Mouse (Mus musculus) lung, embryonic 15.5 days (tissue): Measurements from ENCODE around the gene Frmd4a. TPM values are rescaled to one million over a fixed set of nuclear protein-coding genes. Genes with fewer than 3 reads are reported as not detected.

Source experiments
- ATAC-seq: fragments of 200-750 bp; cut with Nextera tagmentation; 2 replicates; pipeline ENCODE4 v1.8.0; 2017; ENCODE audit warnings: moderate number of reproducible peaks, borderline replicate concordance; ENCODE audit not compliant: low FRiP score, low TSS enrichment; ENCODE audit errors: extremely low read depth
- H3K27ac ChIP-seq: fragments of 300-500 bp; sonication (generic); 2 replicates; pipeline ENCODE4 v1.5.1; 2015; ENCODE audit warnings: moderate library complexity, mild to moderate bottlenecking, inconsistent platforms
- H3K27me3 ChIP-seq: fragments of 300-500 bp; sonication (generic); 2 replicates; pipeline ENCODE4 v1.6.1; 2015; ENCODE audit warnings: inconsistent platforms
- H3K36me3 ChIP-seq: fragments of 300-500 bp; sonication (generic); 2 replicates; pipeline ENCODE4 v1.6.1; 2015; ENCODE audit warnings: inconsistent platforms
- H3K4me1 ChIP-seq: fragments of 300-500 bp; sonication (generic); 2 replicates; pipeline ENCODE4 v1.6.1; 2015; ENCODE audit warnings: inconsistent platforms
- H3K4me2 ChIP-seq: fragments of 300-500 bp; sonication (generic); 2 replicates; pipeline ENCODE4 v1.6.1; 2015; ENCODE audit warnings: inconsistent platforms, mild to moderate bottlenecking, moderate library complexity
- H3K4me3 ChIP-seq: fragments of 300-500 bp; sonication (generic); 2 replicates; pipeline ENCODE4 v1.5.1; 2015; ENCODE audit warnings: mild to moderate bottlenecking, inconsistent platforms
- H3K9ac ChIP-seq: fragments of 300-500 bp; sonication (generic); 2 replicates; pipeline ENCODE4 v1.6.1; 2015; ENCODE audit warnings: inconsistent platforms
- H3K9me3 ChIP-seq: fragments of 300-500 bp; sonication (generic); 2 replicates; pipeline ENCODE4 v1.6.1; 2016; ENCODE audit warnings: inconsistent platforms
- WGBS: fragments of 180-500 bp; shearing (Covaris S2); methylation state at CpG from one replicate; pipeline ENCODE4 v1.1.7; 2015; 5-methylcytosine and 5-hydroxymethylcytosine counted together
- polyA plus RNA-seq: library from polyadenylated mRNA; unstranded; fragments of >200 nt; fragmentation: Nextera tagmentation; extraction: Ambion mirVana; gene quantifications from 2 replicates; pipeline ENCODE4 v1.2.1, GENCODE M21; 2015

The Frmd4a gene
- polyA plus RNA-seq, 1 experiment from 2014 or later: 33.5 TPM

GRCm38 (mm10) chr2:4406977-4407376, 389.5 kb downstream of the Frmd4a start:
- Histone ChIP-seq H3K4me3 (no peak overlapping the region), H3K9me3 (no peaks in the 10 kb centered on the region), H3K36me3 (no peaks in the 10 kb centered on the region), H3K27me3 (no peaks in the 10 kb centered on the region), H3K4me1 (peaks cover 31% of the 10 kb centered on the region), H3K4me2 (no peak overlapping the region), H3K9ac (no peak overlapping the region), H3K27ac (no peak overlapping the region)
- ATAC-seq: no peak
- 44% methylated on average over 5 of the region's 5 CpGs for WGBS

- no peaks in the 10 kb centered on the region for H3K9me3 ChIP-seq
- H3K27ac ChIP-seq: peak overlapping the region; percentile 67
- no peaks in the 10 kb centered on the region for H3K36me3 ChIP-seq
- WGBS: 60% methylated on average over 8 of the region's 8 CpGs
- no peak for ATAC-seq
- H3K27me3 ChIP-seq: no peaks in the 10 kb centered on the region
- H3K4me3 ChIP-seq: no peak overlapping the region
- peaks cover 42% of the 10 kb centered on the region for H3K4me1 ChIP-seq
- no peak overlapping the region for H3K9ac ChIP-seq
- 0 out of 2 replicates have a peak overlapping the region, but pooled peaks have one; percentile 5 for H3K4me2 ChIP-seq
Observed at GRCm38 (mm10) chr2:4409810-4410433, 392.4 kb downstream of the Frmd4a start.

DNA sequence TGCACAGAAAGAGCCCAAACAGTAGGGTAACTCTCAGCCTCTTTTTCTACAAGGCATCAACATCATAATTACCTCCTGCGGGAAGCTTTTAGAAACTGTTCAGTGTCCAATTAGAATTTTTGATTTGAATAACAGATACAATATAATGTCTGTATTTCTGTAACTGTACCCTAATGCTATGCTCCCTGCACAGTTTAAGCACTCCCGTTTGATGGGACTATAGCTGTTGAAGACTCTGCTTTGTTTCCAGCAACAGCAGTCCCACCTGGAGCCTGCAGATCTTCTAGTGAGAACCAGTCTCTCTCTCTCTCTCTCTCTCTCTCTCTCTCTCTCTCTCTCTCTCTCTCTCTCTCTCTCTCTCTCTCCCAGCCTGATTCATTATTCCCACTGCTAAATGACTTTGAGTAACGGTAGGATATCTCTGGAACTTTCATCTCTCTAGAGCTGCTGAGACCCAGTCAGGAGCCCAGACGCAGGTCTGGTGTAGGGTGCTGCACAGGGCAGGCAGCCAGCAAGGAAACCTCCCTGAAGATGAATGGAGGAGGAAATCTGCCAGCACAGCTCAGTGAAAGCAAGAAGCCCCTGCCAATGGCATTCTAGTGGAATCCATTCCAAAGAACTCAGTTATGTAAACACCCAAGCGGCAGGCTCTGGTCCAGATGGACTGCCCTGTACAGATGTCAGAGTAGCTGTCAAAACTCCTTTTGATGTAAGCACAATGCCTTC, 395.5 kb downstream of the Frmd4a start:
- peak overlapping the region; percentile 64 for H3K27ac ChIP-seq
- no peaks in the 10 kb centered on the region for H3K36me3 ChIP-seq
- no peak overlapping the region for H3K4me3 ChIP-seq
- no peak overlapping the region for H3K9ac ChIP-seq
- H3K27me3 ChIP-seq: no peaks in the 10 kb centered on the region
- peaks cover 29% of the 10 kb centered on the region for H3K4me1 ChIP-seq
- ATAC-seq: peak; percentile 86
- H3K9me3 ChIP-seq: no peaks in the 10 kb centered on the region
- WGBS: 25% methylated on average over 5 of the region's 5 CpGs
- H3K4me2 ChIP-seq: no peak overlapping the region

- H3K27ac ChIP-seq: peak overlapping the region; percentile 64
- WGBS: 69% methylated on average over 16 of the region's 16 CpGs
Observed at GRCm38 (mm10) chr2:4413596-4414335, 396.2 kb downstream of the Frmd4a start.

GRCm38 (mm10) chr2:4420679-4421312, 403.3 kb downstream of the Frmd4a start:
- Histone ChIP-seq H3K4me3 (no peak overlapping the region), H3K27me3 (no peaks in the 10 kb centered on the region), H3K4me1 (peaks cover 6% of the 10 kb centered on the region; the same call in 1 of the 2 replicates), H3K27ac (no peak overlapping the region), H3K36me3 (no peaks in the 10 kb centered on the region), H3K9me3 (no peaks in the 10 kb centered on the region), H3K4me2 (no peak overlapping the region), H3K9ac (no peak overlapping the region)
- no peak for ATAC-seq
- 88% methylated on average over 4 of the region's 4 CpGs for WGBS

More at GRCm38 (mm10) chr2:4413596-4414335, 396.2 kb downstream of the Frmd4a start:
- Histone ChIP-seq H3K4me2 (no peak overlapping the region), H3K4me1 (peaks cover 29% of the 10 kb centered on the region), H3K4me3 (no peak overlapping the region), H3K9me3 (no peaks in the 10 kb centered on the region), H3K9ac (no peak overlapping the region), H3K27me3 (no peaks in the 10 kb centered on the region), H3K36me3 (no peaks in the 10 kb centered on the region)
- ATAC-seq: peak; percentile 46

- no peak for ATAC-seq
- Histone ChIP-seq H3K36me3 (no peaks in the 10 kb centered on the region), H3K9me3 (no peaks in the 10 kb centered on the region), H3K27me3 (no peaks in the 10 kb centered on the region), H3K4me3 (no peak overlapping the region), H3K27ac (no peak overlapping the region), H3K4me2 (no peak overlapping the region), H3K9ac (no peak overlapping the region), H3K4me1 (peaks cover 6% of the 10 kb centered on the region; the same call in 1 of the 2 replicates)
- 22% methylated on average over 2 of the region's 2 CpGs for WGBS
Observed at GRCm38 (mm10) chr2:4421757-4422156, 404.2 kb downstream of the Frmd4a start.

GRCm38 (mm10) chr2:4423896-4424295, 406.4 kb downstream of the Frmd4a start:
- Histone ChIP-seq H3K27me3 (no peaks in the 10 kb centered on the region), H3K9ac (no peak overlapping the region), H3K4me1 (peaks cover 6% of the 10 kb centered on the region; the same call in 1 of the 2 replicates), H3K4me3 (no peak overlapping the region), H3K27ac (no peak overlapping the region), H3K4me2 (no peak overlapping the region), H3K9me3 (no peaks in the 10 kb centered on the region), H3K36me3 (no peaks in the 10 kb centered on the region)
- 57% methylated on average over 6 of the region's 6 CpGs for WGBS
- ATAC-seq: no peak

- ATAC-seq: no peak
- whole genome bisulfite sequencing: 73% methylated on average over 7 of the region's 7 CpGs
- Histone ChIP-seq H3K9me3 (no peaks in the 10 kb centered on the region), H3K36me3 (no peaks in the 10 kb centered on the region), H3K27ac (peak overlapping the region; percentile 35; the same call in 1 of the 2 replicates), H3K27me3 (no peaks in the 10 kb centered on the region), H3K4me2 (no peak overlapping the region), H3K4me3 (no peak overlapping the region), H3K4me1 (0 out of 2 replicates have a peak, but pooled peaks cover 2% of the 10 kb centered on the region), H3K9ac (no peak overlapping the region)
Observed at GRCm38 (mm10) chr2:4428407-4428855, 410.9 kb downstream of the Frmd4a start.

- WGBS: 64% methylated on average over 4 of the region's 4 CpGs
- H3K4me3 ChIP-seq: no peak overlapping the region
- H3K4me1 ChIP-seq: no peaks in the 10 kb centered on the region
- ATAC-seq: no peak
- H3K27ac ChIP-seq: no peak overlapping the region
- no peak overlapping the region for H3K9ac ChIP-seq
- H3K4me2 ChIP-seq: no peak overlapping the region
- no peaks in the 10 kb centered on the region for H3K27me3 ChIP-seq
- no peaks in the 10 kb centered on the region for H3K36me3 ChIP-seq
- H3K9me3 ChIP-seq: no peaks in the 10 kb centered on the region
Observed at GRCm38 (mm10) chr2:4433119-4433518, 415.6 kb downstream of the Frmd4a start.

GRCm38 (mm10) chr2:4435051-4435450, 417.5 kb downstream of the Frmd4a start:
- H3K4me2 ChIP-seq: no peak overlapping the region
- no peaks in the 10 kb centered on the region for H3K36me3 ChIP-seq
- H3K9me3 ChIP-seq: no peaks in the 10 kb centered on the region
- H3K27ac ChIP-seq: no peak overlapping the region
- ATAC-seq: no peak
- WGBS: 71% methylated on average over 8 of the region's 8 CpGs
- no peak overlapping the region for H3K4me3 ChIP-seq
- no peaks in the 10 kb centered on the region for H3K27me3 ChIP-seq
- no peak overlapping the region for H3K9ac ChIP-seq
- no peaks in the 10 kb centered on the region for H3K4me1 ChIP-seq

DNA sequence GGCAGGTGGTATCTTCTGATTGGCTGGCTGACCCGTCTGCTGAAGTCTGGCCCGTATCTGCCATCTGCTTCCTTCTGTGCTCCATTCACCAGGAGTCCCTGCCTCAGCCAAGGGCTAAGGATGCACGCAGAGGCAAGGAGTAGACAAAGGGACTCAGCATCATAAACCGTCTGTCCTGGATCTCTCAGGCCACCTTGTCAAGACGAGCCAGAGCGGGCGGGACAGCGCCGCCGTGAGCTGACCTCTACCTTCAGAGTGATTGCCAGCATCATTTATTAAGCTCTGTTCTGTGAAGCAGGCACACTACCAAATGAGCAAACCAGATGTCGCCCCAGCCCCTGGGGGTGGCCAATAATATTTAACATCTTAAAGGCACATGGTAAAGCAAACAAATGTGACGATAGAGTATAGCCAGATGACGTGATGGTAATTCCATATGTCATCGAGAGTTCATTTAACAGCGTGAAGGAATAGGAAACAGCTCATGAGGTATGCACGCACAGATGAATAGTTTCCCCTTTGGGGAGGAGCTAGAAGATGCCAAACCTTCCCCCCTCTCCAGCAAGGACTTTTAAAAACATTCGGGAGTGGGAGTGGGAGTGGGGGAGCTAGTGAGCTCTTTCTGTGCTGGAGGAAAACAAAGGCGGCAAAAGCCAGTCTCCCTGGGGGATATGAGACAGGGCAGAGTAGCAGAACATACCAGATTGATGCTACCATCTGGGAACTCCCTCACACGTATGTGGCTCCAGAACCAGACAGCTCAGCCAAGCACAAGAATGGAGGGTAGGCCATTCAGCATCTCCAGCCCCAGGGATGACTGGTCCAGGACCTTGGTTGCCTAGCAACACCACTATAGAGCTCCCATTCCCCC, 419.1 kb downstream of the Frmd4a start:
- WGBS: 58% methylated on average over 19 of the region's 19 CpGs
- Histone ChIP-seq H3K36me3 (no peaks in the 10 kb centered on the region), H3K9me3 (no peaks in the 10 kb centered on the region), H3K4me3 (no peak overlapping the region), H3K27me3 (no peaks in the 10 kb centered on the region), H3K27ac (no peak overlapping the region), H3K4me1 (no peaks in the 10 kb centered on the region), H3K9ac (no peak overlapping the region), H3K4me2 (no peak overlapping the region)
- no peak for ATAC-seq
